Mouse (Mus musculus) embryonic facial prominence, embryonic 10.5 days (tissue): ENCODE measurements around the gene Plekhh3. TPM values are rescaled to one million over a fixed set of nuclear protein-coding genes. Genes with fewer than 3 reads are reported as not detected.
A peak's percentile ranks its signal among the peaks of the same experiment; 100 is the strongest.

ENCODE experiments used
- DNase-seq: peaks from one replicate; pipeline ENCODE4 v3.0.0-alpha.2; 2017; ENCODE audit warnings: low spot score
- H3K27ac ChIP-seq: fragments of 300-500 bp; sonication (generic); replicated peaks from 2 replicates; pipeline ENCODE4 v1.5.1; 2016; ENCODE audit warnings: mild to moderate bottlenecking
- H3K27me3 ChIP-seq: fragments of 300-500 bp; sonication (generic); replicated peaks from 2 replicates; pipeline ENCODE4 v1.6.1; 2016; ENCODE audit warnings: low read depth, mild to moderate bottlenecking; ENCODE audit not compliant: poor library complexity, severe bottlenecking
- H3K36me3 ChIP-seq: fragments of 300-500 bp; sonication (generic); replicated peaks from 2 replicates; pipeline ENCODE4 v1.6.1; 2016; ENCODE audit warnings: mild to moderate bottlenecking, moderate library complexity
- H3K4me1 ChIP-seq: fragments of 300-500 bp; sonication (generic); 2 replicates; pipeline ENCODE4 v1.6.1; 2016
- H3K4me3 ChIP-seq: fragments of 300-500 bp; sonication (generic); 2 replicates; pipeline ENCODE4 v1.5.1; 2016; ENCODE audit warnings: mild to moderate bottlenecking, moderate library complexity
- H3K9me3 ChIP-seq: fragments of 300-500 bp; sonication (generic); 2 replicates; pipeline ENCODE4 v1.6.1; 2016; ENCODE audit warnings: mild to moderate bottlenecking
- WGBS: fragments of 180-500 bp; shearing (Covaris S2); methylation state at CpG from one replicate; pipeline ENCODE4 v1.1.7; 2016; 5-methylcytosine and 5-hydroxymethylcytosine counted together
- polyA plus RNA-seq: library from polyadenylated mRNA; unstranded; fragments of >200 nt; fragmentation: Nextera tagmentation; extraction: Ambion mirVana; gene quantifications from 2 replicates; pipeline ENCODE4 v1.2.1, GENCODE M21; 2016

The Plekhh3 gene
- polyA plus RNA-seq = 3.7 and 4.0 TPM in 2 replicates

GRCm38 (mm10) chr11:101170811-101171610 is at the start of gene Plekhh3:
Plekhh3 (minus strand) TSS chr11:101171351.
- H3K4me3 ChIP-seq = peak within 1 kb of the TSS; percentile 68
- H3K36me3 ChIP-seq = peaks cover 13% of the 10 kb centered on the region
- peaks cover 85% of the 10 kb centered on the region for H3K27me3 ChIP-seq
- H3K9me3 ChIP-seq = no peaks in the 10 kb centered on the region
- WGBS = under 1% methylated on average over 50 of the region's 50 CpGs
- peaks cover 81% of the 10 kb centered on the region for H3K4me1 ChIP-seq
- peak within 1 kb of the TSS; percentile 70 for H3K27ac ChIP-seq
- DNase-seq = peak; percentile 98

GRCm38 (mm10) chr11:101220853-101221252 is 49.7 kb upstream of the Plekhh3 start:
- Histone ChIP-seq H3K36me3 (0 out of 2 replicates have a peak, but pooled peaks cover under 1% of the 10 kb centered on the region), H3K27me3 (no peaks in the 10 kb centered on the region), H3K9me3 (no peaks in the 10 kb centered on the region), H3K27ac (no peak overlapping the region), H3K4me1 (peaks cover 8% of the 10 kb centered on the region; the same call in 1 of the 2 replicates), H3K4me3 (no peak overlapping the region)
- WGBS = 57% methylated on average over 2 of the region's 2 CpGs
- DNase-seq = no peak

GRCm38 (mm10) chr11:101218436-101219055 is 47.4 kb upstream of the Plekhh3 start:
- Histone ChIP-seq H3K4me1 (no peaks in the 10 kb centered on the region), H3K27me3 (no peaks in the 10 kb centered on the region), H3K4me3 (no peak overlapping the region), H3K9me3 (no peaks in the 10 kb centered on the region), H3K36me3 (peaks cover 24% of the 10 kb centered on the region), H3K27ac (no peak overlapping the region)
- 84% methylated on average over 10 of the region's 10 CpGs for WGBS
- no peak for DNase-seq

GRCm38 (mm10) chr11:101216936-101217335 is 45.8 kb upstream of the Plekhh3 start:
- no peaks in the 10 kb centered on the region for H3K4me1 ChIP-seq
- no peaks in the 10 kb centered on the region for H3K27me3 ChIP-seq
- no peak for DNase-seq
- H3K4me3 ChIP-seq = no peak overlapping the region
- no peak overlapping the region for H3K27ac ChIP-seq
- H3K9me3 ChIP-seq = no peaks in the 10 kb centered on the region
- WGBS = 84% methylated on average over 5 of the region's 5 CpGs
- peaks cover 35% of the 10 kb centered on the region for H3K36me3 ChIP-seq

- Histone ChIP-seq H3K9me3 (no peaks in the 10 kb centered on the region), H3K27ac (no peak overlapping the region), H3K27me3 (no peaks in the 10 kb centered on the region), H3K4me1 (no peaks in the 10 kb centered on the region), H3K4me3 (no peak overlapping the region), H3K36me3 (peaks cover 63% of the 10 kb centered on the region)
- DNase-seq = no peak
- WGBS = 55% methylated on average over 3 of the region's 3 CpGs
Observed at GRCm38 (mm10) chr11:101211970-101212369, 40.8 kb upstream of the Plekhh3 start.

- no peak for DNase-seq
- peaks cover 79% of the 10 kb centered on the region for H3K36me3 ChIP-seq
- no peak overlapping the region for H3K27ac ChIP-seq
Observed at GRCm38 (mm10) chr11:101200986-101201385, 29.8 kb upstream of the Plekhh3 start.

GRCm38 (mm10) chr11:101199555-101199954 is 28.4 kb upstream of the Plekhh3 start:
- Histone ChIP-seq H3K4me1 (no peaks in the 10 kb centered on the region), H3K4me3 (no peak overlapping the region), H3K36me3 (peaks cover 82% of the 10 kb centered on the region), H3K9me3 (no peaks in the 10 kb centered on the region), H3K27me3 (no peaks in the 10 kb centered on the region), H3K27ac (no peak overlapping the region)
- WGBS = 89% methylated on average over 3 of the region's 3 CpGs
- DNase-seq = no peak

More at GRCm38 (mm10) chr11:101200986-101201385, 29.8 kb upstream of the Plekhh3 start:
- no peak overlapping the region for H3K4me3 ChIP-seq
- WGBS = 35% methylated on average over 7 of the region's 7 CpGs
- H3K4me1 ChIP-seq = no peaks in the 10 kb centered on the region
- no peaks in the 10 kb centered on the region for H3K9me3 ChIP-seq
- H3K27me3 ChIP-seq = no peaks in the 10 kb centered on the region

- H3K36me3 ChIP-seq = peaks cover 84% of the 10 kb centered on the region
- DNase-seq = no peak
- WGBS = 94% methylated on average over 8 of the region's 8 CpGs
- no peaks in the 10 kb centered on the region for H3K9me3 ChIP-seq
- H3K4me1 ChIP-seq = peaks cover 6% of the 10 kb centered on the region
- no peaks in the 10 kb centered on the region for H3K27me3 ChIP-seq
- H3K4me3 ChIP-seq = no peak overlapping the region
- no peak overlapping the region for H3K27ac ChIP-seq
Observed at GRCm38 (mm10) chr11:101196175-101196574, 25.0 kb upstream of the Plekhh3 start.

- no peak for DNase-seq
- no peak overlapping the region for H3K27ac ChIP-seq
- no peak overlapping the region for H3K4me3 ChIP-seq
- no peaks in the 10 kb centered on the region for H3K27me3 ChIP-seq
- 87% methylated on average over 8 of the region's 8 CpGs for WGBS
- peaks cover 12% of the 10 kb centered on the region for H3K4me1 ChIP-seq
- H3K9me3 ChIP-seq = no peaks in the 10 kb centered on the region
- H3K36me3 ChIP-seq = peaks cover 79% of the 10 kb centered on the region
Observed at GRCm38 (mm10) chr11:101195571-101195970, 24.4 kb upstream of the Plekhh3 start.

GRCm38 (mm10) chr11:101195101-101195500 is 23.9 kb upstream of the Plekhh3 start:
- Histone ChIP-seq H3K36me3 (peaks cover 74% of the 10 kb centered on the region), H3K4me1 (peaks cover 17% of the 10 kb centered on the region), H3K27me3 (no peaks in the 10 kb centered on the region), H3K9me3 (no peaks in the 10 kb centered on the region), H3K4me3 (no peak overlapping the region), H3K27ac (no peak overlapping the region)
- 80% methylated on average over 1 of the region's 1 CpGs for WGBS
- no peak for DNase-seq

GRCm38 (mm10) chr11:101194643-101195042 is 23.5 kb upstream of the Plekhh3 start:
- DNase-seq = no peak
- H3K9me3 ChIP-seq = no peaks in the 10 kb centered on the region
- 92% methylated on average over 6 of the region's 6 CpGs for WGBS

GRCm38 (mm10) chr11:101194137-101194536 is 23.0 kb upstream of the Plekhh3 start:
- peaks cover 64% of the 10 kb centered on the region for H3K36me3 ChIP-seq
- H3K4me3 ChIP-seq = no peak overlapping the region
- WGBS = 89% methylated on average over 5 of the region's 5 CpGs
- no peaks in the 10 kb centered on the region for H3K27me3 ChIP-seq
- H3K9me3 ChIP-seq = no peaks in the 10 kb centered on the region
- no peak overlapping the region for H3K27ac ChIP-seq
- no peak for DNase-seq
- H3K4me1 ChIP-seq = peaks cover 26% of the 10 kb centered on the region

More at GRCm38 (mm10) chr11:101194643-101195042, 23.5 kb upstream of the Plekhh3 start:
- peaks cover 21% of the 10 kb centered on the region for H3K4me1 ChIP-seq
- no peak overlapping the region for H3K27ac ChIP-seq
- H3K4me3 ChIP-seq = no peak overlapping the region
- no peaks in the 10 kb centered on the region for H3K27me3 ChIP-seq
- H3K36me3 ChIP-seq = peaks cover 69% of the 10 kb centered on the region

- Histone ChIP-seq H3K36me3 (peaks cover 54% of the 10 kb centered on the region), H3K27ac (no peak overlapping the region), H3K4me1 (peaks cover 32% of the 10 kb centered on the region), H3K9me3 (no peaks in the 10 kb centered on the region), H3K4me3 (no peak overlapping the region), H3K27me3 (no peaks in the 10 kb centered on the region)
- WGBS = 87% methylated on average over 7 of the region's 7 CpGs
- no peak for DNase-seq
Observed at GRCm38 (mm10) chr11:101193076-101193475, 21.9 kb upstream of the Plekhh3 start.
